Mouse (Mus musculus): ENCODE measurements at regions not wholly inside any gene's neighbourhood (a gene's known extent, or its start where the extent isn't known, plus 50 kb on each side); places are given as distances from the start of the nearest gene placed in this dataset.
A peak's percentile ranks its signal among the peaks of the same experiment; 100 is the strongest.

- no peak for DNase-seq
These were observed 397.2 kb upstream of the Adgrl2 start for GRCm38 (mm10) chr3:149387537-149387936.

GRCm38 (mm10) chr3:149386027-149386426 is 395.7 kb upstream of the Adgrl2 start:
- intact Hi-C loops (cut with DNase I; ENCODE audit: low total_unique reads): no loop called here
- DNase-seq: no peak

More at GRCm38 (mm10) chr3:149387537-149387936, 397.2 kb upstream of the Adgrl2 start:
- intact Hi-C loops (cut with DNase I; ENCODE audit: low total_unique reads): no loop called here

- intact Hi-C loops (cut with DNase I; ENCODE audit: low total_unique reads): no loop called here
- DNase-seq: no peak
These were observed 395.0 kb upstream of the Adgrl2 start for GRCm38 (mm10) chr3:149385336-149385735.

- intact Hi-C loops (cut with DNase I; ENCODE audit: low total_unique reads): no loop called here
- peak; percentile 7 for DNase-seq
These were observed 391.3 kb upstream of the Adgrl2 start for GRCm38 (mm10) chr3:149381559-149382245.

- intact Hi-C loops (cut with DNase I; ENCODE audit: low total_unique reads): no loop called here
These were observed 390.7 kb upstream of the Adgrl2 start for GRCm38 (mm10) chr3:149381051-149381450.

GRCm38 (mm10) chr3:149379866-149380472 is 389.6 kb upstream of the Adgrl2 start:
- intact Hi-C loops (cut with DNase I; ENCODE audit: low total_unique reads): no loop called here
- peak; percentile 8 for DNase-seq

More at GRCm38 (mm10) chr3:149381051-149381450, 390.7 kb upstream of the Adgrl2 start:
- DNase-seq: no peak

- no peak for DNase-seq
- intact Hi-C loops (cut with DNase I; ENCODE audit: low total_unique reads): no loop called here
These were observed 389.0 kb upstream of the Adgrl2 start for GRCm38 (mm10) chr3:149379249-149379865.

- intact Hi-C loops (cut with DNase I; ENCODE audit: low total_unique reads): no loop called here
- no peak for DNase-seq
These were observed 381.1 kb upstream of the Adgrl2 start for GRCm38 (mm10) chr3:149371439-149371838.

GRCm38 (mm10) chr3:149370517-149371227 is 380.3 kb upstream of the Adgrl2 start:
- no peak for DNase-seq
- intact Hi-C loops (cut with DNase I; ENCODE audit: low total_unique reads): no loop called here

GRCm38 (mm10) chr3:149367888-149368287 is 377.5 kb upstream of the Adgrl2 start:
- DNase-seq: no peak
- intact Hi-C loops (cut with DNase I; ENCODE audit: low total_unique reads): no loop called here

- intact Hi-C loops (cut with DNase I; ENCODE audit: low total_unique reads): no loop called here
- no peak for DNase-seq
These were observed 369.8 kb upstream of the Adgrl2 start for GRCm38 (mm10) chr3:149360164-149360563.

GRCm38 (mm10) chr3:149358570-149359193 is 368.3 kb upstream of the Adgrl2 start:
- intact Hi-C loops (cut with DNase I; ENCODE audit: low total_unique reads): no loop called here
- DNase-seq: no peak

- intact Hi-C loops (cut with DNase I; ENCODE audit: low total_unique reads): no loop called here
- DNase-seq: no peak
These were observed 367.7 kb upstream of the Adgrl2 start for GRCm38 (mm10) chr3:149357903-149358569.

- intact Hi-C loops (cut with DNase I; ENCODE audit: low total_unique reads): no loop called here
- DNase-seq: no peak
These were observed 366.8 kb upstream of the Adgrl2 start for GRCm38 (mm10) chr3:149357121-149357520.

GRCm38 (mm10) chr3:149355362-149355761 is 365.0 kb upstream of the Adgrl2 start:
- intact Hi-C loops (cut with DNase I; ENCODE audit: low total_unique reads): no loop called here
- no peak for DNase-seq

- DNase-seq: no peak
These were observed 363.6 kb upstream of the Adgrl2 start for GRCm38 (mm10) chr3:149353958-149354357.

GRCm38 (mm10) chr3:149352546-149352945 is 362.2 kb upstream of the Adgrl2 start:
- intact Hi-C loops (cut with DNase I; ENCODE audit: low total_unique reads): no loop called here
- DNase-seq: no peak

More at GRCm38 (mm10) chr3:149353958-149354357, 363.6 kb upstream of the Adgrl2 start:
- intact Hi-C loops (cut with DNase I; ENCODE audit: low total_unique reads): no loop called here

GRCm38 (mm10) chr3:149349731-149350130 is 359.4 kb upstream of the Adgrl2 start:
- DNase-seq: no peak
- intact Hi-C loops (cut with DNase I; ENCODE audit: low total_unique reads): no loop called here

GRCm38 (mm10) chr3:149349211-149349697 is 358.9 kb upstream of the Adgrl2 start:
- intact Hi-C loops (cut with DNase I; ENCODE audit: low total_unique reads): no loop called here
- peak; percentile 52 for DNase-seq

Data from gastrocnemius, postnatal 14 days (tissue).